Mouse (Mus musculus) central nervous system, embryonic 14 days (tissue): Measurements from ENCODE around the gene Csad. TPM values are rescaled to one million over a fixed set of nuclear protein-coding genes. Genes with fewer than 3 reads are reported as not detected.

Source experiments
- polyA plus RNA-seq: library from polyadenylated mRNA; depleted of rRNA; stranded (reverse); fragments of >200 nt; gene quantifications from 2 replicates; pipeline ENCODE4 v1.2.3, GENCODE M21; 2012; rRNA removed

The Csad gene
- polyA plus RNA-seq, result 53.4 and 66.2 TPM in 2 replicates

GRCm38 (mm10) chr15:102204674-102205505 lies at the start of gene Csad:
Gene Csad (minus strand): TSS chr15:102204724.

GRCm38 (mm10) chr15:102231748-102232147 lies 27.2 kb upstream of the Csad start, which contains the start of gene Itgb7:
Gene Itgb7 (minus strand): TSS chr15:102231944.

GRCm38 (mm10) chr15:102202971-102203834 lies 1.3 kb downstream of the Csad start, which contains the start of gene Zfp740:
Gene Zfp740 (plus strand): TSS chr15:102203249.

GRCm38 (mm10) chr15:102150301-102151135 lies 54.0 kb downstream of the Csad start, which contains the start of gene Soat2:
Gene Soat2 (plus strand): TSS chr15:102150526.

GRCm38 (mm10) chr15:102144274-102144711 lies 60.2 kb downstream of the Csad start, which contains the start of gene Igfbp6:
Gene Igfbp6 (plus strand): TSS chr15:102144362.

GRCm38 (mm10) chr15:102136129-102136758 lies 68.3 kb downstream of the Csad start, which contains the start of gene Spryd3:
Gene Spryd3 (minus strand): TSS chr15:102136234.

Other genes with a start within 250 kb of the Csad start
- gene Krt8, start 200.2 kb downstream of the Csad start, polyA plus RNA-seq, result 2.3 and 7.2 TPM in 2 replicates
- 2.3 and 5.3 TPM in 2 replicates for gene Krt18, start 176.5 kb downstream of the Csad start, polyA plus RNA-seq
- 183 TPM in 2 replicates for gene Eif4b, start 131.0 kb downstream of the Csad start, polyA plus RNA-seq
- gene Tns2, start 104.3 kb downstream of the Csad start, polyA plus RNA-seq, result 15.9 and 36.1 TPM in 2 replicates
- 61.2 and 70.4 TPM in 2 replicates for gene Spryd3, start 68.5 kb downstream of the Csad start, polyA plus RNA-seq
- gene Igfbp6, start 60.4 kb downstream of the Csad start, polyA plus RNA-seq, result 0.98 and 2.7 TPM in 2 replicates
- gene Soat2, start 54.2 kb downstream of the Csad start, polyA plus RNA-seq, result 0.20 and 0.25 TPM in 2 replicates
- gene Zfp740, start 1.5 kb downstream of the Csad start, polyA plus RNA-seq, result 104 and 115 TPM in 2 replicates
- gene Itgb7, start 27.2 kb upstream of the Csad start, polyA plus RNA-seq, result 0.44 and 1.0 TPM in 2 replicates
- gene Rarg, start 52.8 kb upstream of the Csad start, polyA plus RNA-seq, result 10.4 and 29.3 TPM in 2 replicates
- gene Gm9918, start 65.8 kb upstream of the Csad start, polyA plus RNA-seq, result 0.32 and 0.73 TPM in 2 replicates
- 39.0 and 40.3 TPM in 2 replicates for gene Mfsd5, start 74.7 kb upstream of the Csad start, polyA plus RNA-seq
- 16.3 and 17.7 TPM in 2 replicates for gene Espl1, start 91.5 kb upstream of the Csad start, polyA plus RNA-seq
- 418 and 443 TPM in 2 replicates for gene Pfdn5, start 121.4 kb upstream of the Csad start, polyA plus RNA-seq
- 116 and 117 TPM in 2 replicates for gene Myg1, start 127.0 kb upstream of the Csad start, polyA plus RNA-seq
- 49.4 and 50.3 TPM in 2 replicates for gene Aaas, start 146.0 kb upstream of the Csad start, polyA plus RNA-seq
- gene Sp7, start 162.5 kb upstream of the Csad start, polyA plus RNA-seq, result 4.1 and 7.9 TPM in 2 replicates
- gene Sp1, start 201.4 kb upstream of the Csad start, polyA plus RNA-seq, result 21.8 TPM in 2 replicates
- gene Amhr2, start 240.6 kb upstream of the Csad start, polyA plus RNA-seq, result 0.58 and 0.82 TPM in 2 replicates